Mouse (Mus musculus) hindbrain, embryonic 15.5 days (tissue): Measurements from ENCODE around the gene Lhfp. TPM values are rescaled to one million over a fixed set of nuclear protein-coding genes. Genes with fewer than 3 reads are reported as not detected.

Source experiments
- ATAC-seq: fragments of 200-750 bp; cut with Nextera tagmentation; 2 replicates; pipeline ENCODE4 v1.8.0; 2017; ENCODE audit warnings: low read depth, moderate number of reproducible peaks, moderate TSS enrichment; ENCODE audit not compliant: low FRiP score
- H3K27ac ChIP-seq: fragments of 300-500 bp; sonication (generic); replicated peaks from 2 replicates; pipeline ENCODE4 v1.5.1; 2015; ENCODE audit warnings: mild to moderate bottlenecking, inconsistent platforms
- H3K27me3 ChIP-seq: fragments of 300-500 bp; sonication (generic); 2 replicates; pipeline ENCODE4 v1.6.1; 2015; ENCODE audit warnings: control low read depth, inconsistent platforms
- H3K36me3 ChIP-seq: fragments of 300-500 bp; sonication (generic); 2 replicates; pipeline ENCODE4 v1.6.1; 2015; ENCODE audit warnings: control low read depth, inconsistent platforms
- H3K4me1 ChIP-seq: fragments of 300-500 bp; sonication (generic); replicated peaks from 2 replicates; pipeline ENCODE4 v1.6.1; 2015; ENCODE audit warnings: control low read depth, inconsistent platforms
- H3K4me2 ChIP-seq: fragments of 300-500 bp; sonication (generic); 2 replicates; pipeline ENCODE4 v1.6.1; 2015; ENCODE audit warnings: moderate library complexity, mild to moderate bottlenecking, inconsistent platforms
- H3K4me3 ChIP-seq: fragments of 300-500 bp; sonication (generic); 2 replicates; pipeline ENCODE4 v1.5.1; 2015; ENCODE audit warnings: mild to moderate bottlenecking, inconsistent platforms
- H3K9ac ChIP-seq: fragments of 300-500 bp; sonication (generic); 2 replicates; pipeline ENCODE4 v1.6.1; 2015; ENCODE audit warnings: inconsistent platforms
- H3K9me3 ChIP-seq: fragments of 300-500 bp; sonication (generic); 2 replicates; pipeline ENCODE4 v1.6.1; 2016; ENCODE audit warnings: control low read depth, inconsistent platforms
- WGBS: fragments of 180-500 bp; shearing (Covaris S2); methylation state at CpG from one replicate; pipeline ENCODE4 v1.1.7; 2015; 5-methylcytosine and 5-hydroxymethylcytosine counted together
- polyA plus RNA-seq: library from polyadenylated mRNA; unstranded; fragments of >200 nt; fragmentation: Nextera tagmentation; extraction: Ambion mirVana; gene quantifications from 2 replicates; pipeline ENCODE4 v1.2.1, GENCODE M21; 2015

Lhfp gene
- polyA plus RNA-seq, 1 experiment from 2014 or later: 69.7 TPM

DNA sequence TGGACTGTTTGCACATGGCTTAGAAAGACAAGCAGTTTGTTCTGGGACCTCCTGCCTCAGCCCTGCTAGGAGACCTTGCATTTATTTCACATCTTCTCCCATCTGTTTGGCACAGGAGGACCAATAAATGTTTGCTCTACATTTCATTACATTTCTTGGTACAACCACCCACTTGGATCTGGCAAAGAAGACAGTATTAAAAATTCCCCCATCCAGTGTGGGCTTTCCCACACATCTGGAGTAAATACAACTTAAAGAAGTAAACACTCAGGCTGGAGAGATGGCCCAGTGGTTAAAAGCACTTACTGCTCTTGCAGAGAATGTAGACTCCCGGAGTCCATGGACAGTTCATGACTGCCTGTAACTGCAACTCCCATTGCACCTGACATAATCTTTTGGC is 250.6 kb downstream of the Lhfp start:
- H3K36me3 ChIP-seq: no peaks in the 10 kb centered on the region
- H3K27ac ChIP-seq: no peak overlapping the region
- H3K4me2 ChIP-seq: no peak overlapping the region
- no peak for ATAC-seq
- 95% methylated on average over 1 of the region's 1 CpGs for WGBS
- H3K9ac ChIP-seq: no peak overlapping the region
- H3K27me3 ChIP-seq: no peaks in the 10 kb centered on the region
- no peaks in the 10 kb centered on the region for H3K9me3 ChIP-seq
- no peak overlapping the region for H3K4me3 ChIP-seq
- H3K4me1 ChIP-seq: 0 out of 2 replicates have a peak, but pooled peaks cover 3% of the 10 kb centered on the region

- Histone ChIP-seq H3K9ac (no peak overlapping the region), H3K4me1 (0 out of 2 replicates have a peak, but pooled peaks cover 3% of the 10 kb centered on the region), H3K27me3 (no peaks in the 10 kb centered on the region), H3K36me3 (no peaks in the 10 kb centered on the region), H3K27ac (no peak overlapping the region), H3K4me2 (no peak overlapping the region), H3K9me3 (no peaks in the 10 kb centered on the region), H3K4me3 (no peak overlapping the region)
- no peak for ATAC-seq
- WGBS: 76% methylated on average over 3 of the region's 3 CpGs
These were observed 251.1 kb downstream of the Lhfp start for GRCm38 (mm10) chr3:53292474-53292873.

DNA sequence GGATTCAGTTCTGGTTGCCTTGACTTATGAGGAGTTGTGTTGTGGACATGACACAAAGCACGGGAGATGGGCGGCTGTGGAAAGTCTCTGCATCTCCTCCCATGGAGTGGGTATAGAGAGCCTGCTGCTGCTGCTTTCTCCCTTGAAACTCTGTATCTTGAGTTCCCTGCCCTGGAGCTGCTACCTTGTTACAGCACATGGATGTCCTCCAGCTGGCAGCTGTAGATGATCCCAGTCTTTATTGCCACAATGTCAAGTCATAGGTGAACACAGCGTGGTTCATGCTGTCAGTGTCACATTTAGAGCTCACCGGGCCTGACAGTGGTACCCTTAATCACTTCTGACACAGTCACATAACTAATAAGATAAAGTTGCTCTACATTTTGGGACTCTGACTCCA is 251.7 kb downstream of the Lhfp start:
- Histone ChIP-seq H3K27ac (no peak overlapping the region), H3K27me3 (no peaks in the 10 kb centered on the region), H3K4me2 (no peak overlapping the region), H3K4me1 (0 out of 2 replicates have a peak, but pooled peaks cover 3% of the 10 kb centered on the region), H3K9me3 (no peaks in the 10 kb centered on the region), H3K4me3 (no peak overlapping the region), H3K36me3 (no peaks in the 10 kb centered on the region), H3K9ac (no peak overlapping the region)
- no peak for ATAC-seq
- 89% methylated on average over 4 of the region's 4 CpGs for WGBS

DNA sequence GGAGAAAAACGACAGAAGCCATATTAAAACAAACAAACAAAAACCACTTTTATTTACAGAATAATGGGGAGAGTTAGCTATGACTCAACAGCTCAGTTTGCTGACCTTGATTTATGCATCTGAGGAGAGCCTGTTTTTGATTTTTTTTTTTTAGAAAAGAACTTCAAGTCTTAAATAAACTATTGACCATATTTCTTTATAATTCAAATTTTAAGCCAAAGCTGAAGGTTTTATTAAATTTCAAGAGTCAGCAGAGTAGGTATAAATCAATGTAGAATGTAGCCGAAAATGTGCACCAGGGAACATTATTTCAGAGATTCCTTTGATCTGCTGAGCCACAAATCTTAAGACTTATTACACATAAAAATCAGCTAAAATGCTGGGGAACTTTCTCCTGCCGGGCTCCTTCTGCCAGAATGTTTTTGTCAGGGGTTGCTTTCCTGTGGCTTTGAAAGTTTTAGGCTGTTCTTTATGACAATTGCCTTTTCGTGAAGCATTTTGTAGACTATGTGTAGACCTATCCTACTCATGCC is 252.6 kb downstream of the Lhfp start:
- Histone ChIP-seq H3K36me3 (no peaks in the 10 kb centered on the region), H3K9me3 (no peaks in the 10 kb centered on the region), H3K27me3 (no peaks in the 10 kb centered on the region), H3K9ac (no peak overlapping the region), H3K27ac (no peak overlapping the region), H3K4me1 (0 out of 2 replicates have a peak, but pooled peaks cover 3% of the 10 kb centered on the region), H3K4me2 (no peak overlapping the region), H3K4me3 (no peak overlapping the region)
- no peak for ATAC-seq
- 76% methylated on average over 4 of the region's 4 CpGs for WGBS

GRCm38 (mm10) chr3:53294855-53295254 is 253.5 kb downstream of the Lhfp start:
- Histone ChIP-seq H3K4me1 (0 out of 2 replicates have a peak, but pooled peaks cover 3% of the 10 kb centered on the region), H3K9ac (no peak overlapping the region), H3K9me3 (no peaks in the 10 kb centered on the region), H3K4me2 (no peak overlapping the region), H3K36me3 (no peaks in the 10 kb centered on the region), H3K27ac (no peak overlapping the region), H3K27me3 (no peaks in the 10 kb centered on the region), H3K4me3 (no peak overlapping the region)
- ATAC-seq: no peak
- WGBS: 29% methylated on average over 6 of the region's 6 CpGs

DNA sequence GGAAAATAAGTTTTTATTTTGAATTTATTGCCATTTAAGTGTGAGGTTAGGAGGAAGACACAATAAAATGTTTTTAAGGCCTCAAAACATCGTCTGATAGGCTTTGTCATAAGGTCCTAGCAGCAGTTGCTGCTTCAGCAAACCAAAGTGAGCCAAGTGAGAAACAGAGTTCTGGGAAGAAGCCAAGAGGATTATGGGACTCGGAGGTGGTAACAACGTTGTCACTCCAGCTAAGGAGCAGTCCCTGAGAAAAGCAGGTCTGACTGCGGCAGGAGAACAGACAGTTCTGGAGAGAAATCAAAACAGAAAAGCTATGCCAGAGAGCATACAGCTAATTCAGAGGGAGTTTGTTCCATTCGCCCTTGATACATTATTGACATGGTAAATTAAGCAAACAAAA is 260.5 kb downstream of the Lhfp start:
- no peak overlapping the region for H3K27ac ChIP-seq
- no peak overlapping the region for H3K4me3 ChIP-seq
- ATAC-seq: no peak
- no peaks in the 10 kb centered on the region for H3K27me3 ChIP-seq
- no peaks in the 10 kb centered on the region for H3K4me1 ChIP-seq
- no peak overlapping the region for H3K9ac ChIP-seq
- H3K9me3 ChIP-seq: no peaks in the 10 kb centered on the region
- H3K36me3 ChIP-seq: no peaks in the 10 kb centered on the region
- no peak overlapping the region for H3K4me2 ChIP-seq
- 67% methylated on average over 5 of the region's 5 CpGs for WGBS

DNA sequence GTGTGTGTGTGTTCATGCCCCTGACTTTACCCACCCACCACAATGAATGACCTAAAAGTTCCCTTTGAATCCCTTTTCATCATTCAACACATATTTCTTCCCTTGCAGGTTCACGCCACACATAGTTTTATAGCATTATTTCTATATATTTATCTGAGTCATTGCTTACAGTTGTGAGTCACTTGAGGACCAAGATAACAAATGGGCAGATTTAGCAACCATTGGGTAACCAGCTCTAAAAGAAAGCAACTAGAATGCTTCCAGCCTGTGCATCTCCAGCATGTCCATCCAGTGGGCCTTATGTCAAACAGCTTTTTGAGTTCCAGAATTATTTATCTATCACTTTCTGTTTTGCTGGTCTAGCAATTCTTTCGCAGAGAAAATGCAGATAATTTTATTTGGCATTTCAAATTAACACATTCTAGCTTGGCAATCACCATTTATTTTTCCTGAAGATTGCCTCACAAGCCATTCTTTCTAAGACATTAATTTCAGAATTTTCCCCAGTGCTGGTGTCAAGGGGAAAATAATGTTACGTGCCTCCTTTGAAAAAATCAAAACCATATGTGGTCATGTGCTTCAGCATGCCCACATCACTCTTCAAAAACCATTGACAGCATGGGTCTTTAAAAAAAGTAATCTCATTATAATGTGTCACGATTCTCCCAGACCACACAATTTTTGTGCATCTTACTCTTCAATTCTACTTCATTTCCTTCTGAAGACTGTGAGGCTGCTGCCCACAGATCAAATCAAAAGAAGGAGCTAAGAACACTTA is 263.0 kb downstream of the Lhfp start:
- Histone ChIP-seq H3K9ac (no peak overlapping the region), H3K4me1 (no peaks in the 10 kb centered on the region), H3K9me3 (no peaks in the 10 kb centered on the region), H3K27ac (no peak overlapping the region), H3K4me2 (no peak overlapping the region), H3K27me3 (no peaks in the 10 kb centered on the region), H3K36me3 (no peaks in the 10 kb centered on the region), H3K4me3 (no peak overlapping the region)
- no peak for ATAC-seq
- 69% methylated on average over 4 of the region's 4 CpGs for WGBS

- H3K36me3 ChIP-seq: no peaks in the 10 kb centered on the region
- H3K27ac ChIP-seq: no peak overlapping the region
- 44% methylated on average over 1 of the region's 1 CpGs for WGBS
- H3K9ac ChIP-seq: no peak overlapping the region
- no peak overlapping the region for H3K4me2 ChIP-seq
- no peak for ATAC-seq
- no peaks in the 10 kb centered on the region for H3K4me1 ChIP-seq
- H3K4me3 ChIP-seq: no peak overlapping the region
- no peaks in the 10 kb centered on the region for H3K9me3 ChIP-seq
- no peaks in the 10 kb centered on the region for H3K27me3 ChIP-seq
These were observed 264.5 kb downstream of the Lhfp start for GRCm38 (mm10) chr3:53305860-53306259.

DNA sequence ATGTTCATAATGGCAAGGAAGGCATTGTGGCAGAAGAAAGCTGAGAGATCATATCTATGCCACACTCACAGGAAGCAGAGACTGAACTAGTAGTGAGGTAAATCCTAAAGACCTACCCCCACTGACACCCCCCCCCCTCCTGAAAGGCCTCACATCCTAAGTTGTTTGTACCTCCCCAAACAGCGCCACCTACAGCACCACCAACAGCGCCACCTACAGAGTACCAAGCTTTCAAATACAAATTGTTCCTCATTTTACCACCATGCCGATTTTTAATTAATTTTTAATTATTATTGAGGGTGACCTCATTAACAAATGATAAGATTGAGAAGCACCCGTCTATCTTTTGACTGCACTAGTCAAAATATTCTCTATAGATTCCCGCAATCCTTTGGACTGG is 267.3 kb downstream of the Lhfp start:
- Histone ChIP-seq H3K9me3 (no peaks in the 10 kb centered on the region), H3K4me2 (no peak overlapping the region), H3K4me3 (no peak overlapping the region), H3K4me1 (no peaks in the 10 kb centered on the region), H3K27ac (no peak overlapping the region), H3K27me3 (no peaks in the 10 kb centered on the region), H3K9ac (no peak overlapping the region), H3K36me3 (no peaks in the 10 kb centered on the region)
- 71% methylated on average over 5 of the region's 5 CpGs for WGBS
- ATAC-seq: no peak

DNA sequence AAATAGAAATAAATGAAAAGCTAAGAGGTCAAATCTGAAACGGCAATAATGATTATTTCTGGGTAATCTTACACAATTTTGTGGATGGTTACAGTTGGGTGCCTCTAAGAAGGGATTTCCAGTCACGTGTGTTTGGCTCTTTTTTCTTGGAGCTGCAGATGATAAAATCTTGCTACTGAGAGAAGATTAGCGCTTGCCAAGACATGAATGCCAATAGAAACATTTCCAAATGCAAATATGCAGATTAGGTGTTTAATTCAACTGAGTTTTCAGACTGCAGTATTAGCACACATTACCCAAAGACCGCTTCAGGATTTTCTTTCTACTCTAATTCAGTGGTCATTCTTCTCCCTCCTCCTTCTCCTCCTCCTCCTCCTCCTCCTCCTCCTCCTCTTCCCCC is 268.8 kb downstream of the Lhfp start:
- no peak overlapping the region for H3K4me3 ChIP-seq
- no peaks in the 10 kb centered on the region for H3K9me3 ChIP-seq
- H3K4me1 ChIP-seq: no peaks in the 10 kb centered on the region
- WGBS: 65% methylated on average over 4 of the region's 4 CpGs
- ATAC-seq: no peak
- no peak overlapping the region for H3K4me2 ChIP-seq
- no peaks in the 10 kb centered on the region for H3K36me3 ChIP-seq
- no peak overlapping the region for H3K27ac ChIP-seq
- H3K27me3 ChIP-seq: no peaks in the 10 kb centered on the region
- H3K9ac ChIP-seq: no peak overlapping the region

DNA sequence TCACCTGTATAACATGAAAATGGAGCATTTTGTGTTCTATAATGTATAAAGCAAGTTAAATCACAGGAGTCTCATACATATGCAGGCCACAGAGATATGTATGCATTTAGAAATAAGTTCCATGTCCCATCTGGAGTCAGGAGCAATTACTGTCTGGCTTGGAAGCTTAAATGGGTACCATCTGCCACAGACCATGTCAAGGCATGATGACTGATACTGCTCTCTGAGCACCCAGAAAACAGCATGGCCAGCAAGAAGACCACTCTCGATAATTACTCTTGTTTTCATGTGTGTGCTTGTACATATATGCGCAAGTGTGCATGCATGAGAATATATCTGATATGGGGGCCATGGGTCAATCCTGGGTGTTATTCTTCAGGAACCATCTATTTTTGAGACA is 269.3 kb downstream of the Lhfp start:
- no peak overlapping the region for H3K27ac ChIP-seq
- WGBS: 93% methylated on average over 2 of the region's 2 CpGs
- H3K4me1 ChIP-seq: no peaks in the 10 kb centered on the region
- no peaks in the 10 kb centered on the region for H3K36me3 ChIP-seq
- no peak overlapping the region for H3K9ac ChIP-seq
- no peak for ATAC-seq
- no peak overlapping the region for H3K4me2 ChIP-seq
- H3K4me3 ChIP-seq: no peak overlapping the region
- H3K9me3 ChIP-seq: no peaks in the 10 kb centered on the region
- H3K27me3 ChIP-seq: no peaks in the 10 kb centered on the region
